Mouse (Mus musculus) myocyte (in vitro differentiated cells): ENCODE data around the gene Ccna1.

Source experiments
- E2F4 ChIP-seq: IDR thresholded peaks from one replicate; pipeline ENCODE4 v1.6.1; 2011; ENCODE audit warnings: mild to moderate bottlenecking, control low read depth, moderate library complexity; ENCODE audit not compliant: insufficient read depth
- POLR2A ChIP-seq: IDR thresholded peaks from one replicate; pipeline ENCODE4 v1.6.1; 2011; ENCODE audit warnings: low read depth, mild to moderate bottlenecking, control low read depth, moderate library complexity; ENCODE audit not compliant: insufficient read length
- POLR2AphosphoS2 ChIP-seq: IDR thresholded peaks from one replicate; pipeline ENCODE4 v1.6.1; 2011; ENCODE audit warnings: low read depth, control low read depth; ENCODE audit not compliant: insufficient read length

- TF ChIP-seq E2F4 (no peak), POLR2A (no peak), POLR2AphosphoS2 (no peak)
These were observed 9.1 kb upstream of the Ccna1 start for GRCm38 (mm10) chr3:55064396-55064795.
